Mouse (Mus musculus): ENCODE measurements around the gene Sh2d4b. TPM values are rescaled to one million over a fixed set of nuclear protein-coding genes. Genes with fewer than 3 reads are reported as not detected.

Sh2d4b gene
- polyA plus RNA-seq, 1 experiment from 2014 or later = not detected

- H3K27ac ChIP-seq (ENCODE audit: low read depth, low read length) = peak overlapping the region; percentile 28; the same call in 1 of the 2 replicates
- H3K4me1 ChIP-seq (replicated peaks; ENCODE audit: control insufficient read depth, insufficient read depth, low read length) = peaks cover 14% of the 10 kb centered on the region
- ATAC-seq = no peak
- no peaks in the 10 kb centered on the region for H3K36me3 ChIP-seq (ENCODE audit: control insufficient read depth, insufficient read depth)
- H3K27me3 ChIP-seq (replicated peaks; ENCODE audit: control insufficient read depth, insufficient read depth, low read length) = no peaks in the 10 kb centered on the region
- H3K4me2 ChIP-seq (replicated peaks; ENCODE audit: low read depth) = no peak overlapping the region
- WGBS = 44% methylated on average over 10 of the region's 10 CpGs
- H3K4me3 ChIP-seq (ENCODE audit: low read depth, low read length) = no peak overlapping the region
- no peak overlapping the region for H3K9ac ChIP-seq (ENCODE audit: low read depth, low read length)
- H3K9me3 ChIP-seq (ENCODE audit: control insufficient read depth) = no peaks in the 10 kb centered on the region
- no peak for TF ChIP-seq CTCF (IDR thresholded peaks at IDR 0.05; ENCODE audit: low read depth)
Measured at GRCm38 (mm10) chr14:40924378-40925113, 31.5 kb upstream of the Sh2d4b start.

- no peaks in the 10 kb centered on the region for H3K9me3 ChIP-seq (ENCODE audit: control insufficient read depth)
- 0 out of 2 replicates have a peak, but pooled peaks cover 7% of the 10 kb centered on the region for H3K36me3 ChIP-seq (ENCODE audit: control insufficient read depth, insufficient read depth)
- no peaks in the 10 kb centered on the region for H3K27me3 ChIP-seq (replicated peaks; ENCODE audit: control insufficient read depth, insufficient read depth, low read length)
- no peak for TF ChIP-seq CTCF (IDR thresholded peaks at IDR 0.05; ENCODE audit: low read depth)
- no peak overlapping the region for H3K4me3 ChIP-seq (ENCODE audit: low read depth, low read length)
- 84% methylated on average over 1 of the region's 1 CpGs for WGBS
- no peak overlapping the region for H3K4me2 ChIP-seq (replicated peaks; ENCODE audit: low read depth)
- peaks cover 3% of the 10 kb centered on the region; the same call in 1 of the 2 replicates for H3K4me1 ChIP-seq (replicated peaks; ENCODE audit: control insufficient read depth, insufficient read depth, low read length)
- no peak overlapping the region for H3K9ac ChIP-seq (ENCODE audit: low read depth, low read length)
- ATAC-seq = no peak
- H3K27ac ChIP-seq (ENCODE audit: low read depth, low read length) = no peak overlapping the region
Measured at GRCm38 (mm10) chr14:40921241-40921640, 28.2 kb upstream of the Sh2d4b start.

GRCm38 (mm10) chr14:40919521-40919920, 26.5 kb upstream of the Sh2d4b start:
- Histone ChIP-seq H3K9ac (ENCODE audit: low read depth, low read length) (no peak overlapping the region), H3K4me2 (replicated peaks; ENCODE audit: low read depth) (no peak overlapping the region), H3K9me3 (ENCODE audit: control insufficient read depth) (no peaks in the 10 kb centered on the region), H3K4me1 (replicated peaks; ENCODE audit: control insufficient read depth, insufficient read depth, low read length) (peaks cover 3% of the 10 kb centered on the region; the same call in 1 of the 2 replicates), H3K36me3 (ENCODE audit: control insufficient read depth, insufficient read depth) (peaks cover 21% of the 10 kb centered on the region), H3K27me3 (replicated peaks; ENCODE audit: control insufficient read depth, insufficient read depth, low read length) (no peaks in the 10 kb centered on the region), H3K27ac (ENCODE audit: low read depth, low read length) (no peak overlapping the region), H3K4me3 (ENCODE audit: low read depth, low read length) (no peak overlapping the region)
- no peak for ATAC-seq
- 78% methylated on average over 7 of the region's 7 CpGs for WGBS
- TF ChIP-seq CTCF (IDR thresholded peaks at IDR 0.05; ENCODE audit: low read depth) = no peak

- WGBS = 78% methylated on average over 5 of the region's 7 CpGs
- Histone ChIP-seq H3K4me2 (replicated peaks; ENCODE audit: low read depth) (no peak overlapping the region), H3K4me3 (ENCODE audit: low read depth, low read length) (no peak overlapping the region), H3K9me3 (ENCODE audit: control insufficient read depth) (no peaks in the 10 kb centered on the region), H3K27me3 (replicated peaks; ENCODE audit: control insufficient read depth, insufficient read depth, low read length) (no peaks in the 10 kb centered on the region), H3K36me3 (ENCODE audit: control insufficient read depth, insufficient read depth) (peaks cover 32% of the 10 kb centered on the region), H3K9ac (ENCODE audit: low read depth, low read length) (no peak overlapping the region), H3K4me1 (replicated peaks; ENCODE audit: control insufficient read depth, insufficient read depth, low read length) (no peaks in the 10 kb centered on the region), H3K27ac (ENCODE audit: low read depth, low read length) (no peak overlapping the region)
- no peak for TF ChIP-seq CTCF (IDR thresholded peaks at IDR 0.05; ENCODE audit: low read depth)
- no peak for ATAC-seq
Measured at GRCm38 (mm10) chr14:40918477-40918876, 25.4 kb upstream of the Sh2d4b start.

GRCm38 (mm10) chr14:40917632-40918031, 24.6 kb upstream of the Sh2d4b start:
- Histone ChIP-seq H3K9ac (ENCODE audit: low read depth, low read length) (no peak overlapping the region), H3K4me2 (replicated peaks; ENCODE audit: low read depth) (no peak overlapping the region), H3K9me3 (ENCODE audit: control insufficient read depth) (no peaks in the 10 kb centered on the region), H3K27me3 (replicated peaks; ENCODE audit: control insufficient read depth, insufficient read depth, low read length) (no peaks in the 10 kb centered on the region), H3K36me3 (ENCODE audit: control insufficient read depth, insufficient read depth) (peaks cover 40% of the 10 kb centered on the region), H3K4me3 (ENCODE audit: low read depth, low read length) (no peak overlapping the region), H3K4me1 (replicated peaks; ENCODE audit: control insufficient read depth, insufficient read depth, low read length) (no peaks in the 10 kb centered on the region), H3K27ac (ENCODE audit: low read depth, low read length) (no peak overlapping the region)
- 0% methylated on average over 1 of the region's 1 CpGs for WGBS
- TF ChIP-seq CTCF (IDR thresholded peaks at IDR 0.05; ENCODE audit: low read depth) = peak; percentile 98
- peak; percentile 33 for ATAC-seq

GRCm38 (mm10) chr14:40916667-40917066, 23.6 kb upstream of the Sh2d4b start:
- H3K27me3 ChIP-seq (replicated peaks; ENCODE audit: control insufficient read depth, insufficient read depth, low read length) = no peaks in the 10 kb centered on the region
- 82% methylated on average over 15 of the region's 15 CpGs for WGBS

More at GRCm38 (mm10) chr14:40916667-40917066, 23.6 kb upstream of the Sh2d4b start:
- no peak for ATAC-seq
- Histone ChIP-seq H3K4me2 (replicated peaks; ENCODE audit: low read depth) (no peak overlapping the region), H3K27ac (ENCODE audit: low read depth, low read length) (no peak overlapping the region), H3K36me3 (ENCODE audit: control insufficient read depth, insufficient read depth) (peaks cover 42% of the 10 kb centered on the region), H3K9me3 (ENCODE audit: control insufficient read depth) (no peaks in the 10 kb centered on the region), H3K4me1 (replicated peaks; ENCODE audit: control insufficient read depth, insufficient read depth, low read length) (no peaks in the 10 kb centered on the region), H3K4me3 (ENCODE audit: low read depth, low read length) (no peak overlapping the region), H3K9ac (ENCODE audit: low read depth, low read length) (no peak overlapping the region)
- TF ChIP-seq CTCF (IDR thresholded peaks at IDR 0.05; ENCODE audit: low read depth) = no peak
